Mouse (Mus musculus): ENCODE measurements around the gene Samd4.
"Not testable (repeated sequence)": the region's sequence is repeated elsewhere in the genome, so short reads cannot be mapped to it uniquely, and the experiment has no call there.

Samd4 gene

GRCm38 (mm10) chr14:47075856-47076255, 193.2 kb downstream of the Samd4 start:
- no peak for DNase-seq

GRCm38 (mm10) chr14:47076956-47077575, 194.4 kb downstream of the Samd4 start:
- no peak for DNase-seq

DNA sequence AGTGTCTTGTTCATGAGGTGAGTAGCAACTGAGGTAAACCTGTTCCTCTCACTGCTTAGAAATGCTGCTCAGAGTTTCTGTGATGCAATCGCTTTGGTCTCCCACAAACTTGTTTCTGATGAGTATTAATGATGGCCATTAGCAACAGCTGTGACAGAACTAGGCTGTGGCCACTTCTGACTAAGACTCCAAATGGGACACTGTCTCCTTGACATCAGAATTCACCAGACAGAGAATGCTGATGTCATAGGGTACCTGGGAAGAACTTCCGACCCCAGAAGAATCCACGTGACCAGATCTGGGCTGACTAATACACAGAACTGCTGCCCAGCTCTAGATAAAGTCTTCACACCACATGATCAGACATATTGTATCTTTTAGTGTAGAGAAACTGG, 194.9 kb downstream of the Samd4 start:
- DNase-seq: no peak

DNA sequence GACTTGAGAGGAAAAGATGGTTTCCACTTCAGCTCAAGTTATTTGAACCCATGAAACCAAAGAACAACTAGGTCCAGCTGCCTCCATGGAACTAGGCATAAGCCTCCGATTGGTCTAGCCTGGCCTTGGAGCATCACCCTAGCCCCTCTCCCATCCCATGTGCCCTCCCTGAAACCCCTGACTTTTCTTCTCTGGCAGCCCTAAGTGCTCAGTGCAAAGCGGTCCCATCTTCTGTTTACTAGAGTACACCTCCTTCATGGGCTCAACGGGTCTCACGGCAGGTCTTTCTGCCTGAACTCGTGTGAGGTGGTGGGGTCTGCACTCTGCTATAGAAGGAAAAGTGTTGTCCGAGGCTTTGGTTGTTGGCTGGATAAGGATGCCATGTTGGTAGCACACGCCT, 197.3 kb downstream of the Samd4 start:
- DNase-seq: no peak

GRCm38 (mm10) chr14:47083311-47083710, 200.7 kb downstream of the Samd4 start:
- no peak for DNase-seq

DNA sequence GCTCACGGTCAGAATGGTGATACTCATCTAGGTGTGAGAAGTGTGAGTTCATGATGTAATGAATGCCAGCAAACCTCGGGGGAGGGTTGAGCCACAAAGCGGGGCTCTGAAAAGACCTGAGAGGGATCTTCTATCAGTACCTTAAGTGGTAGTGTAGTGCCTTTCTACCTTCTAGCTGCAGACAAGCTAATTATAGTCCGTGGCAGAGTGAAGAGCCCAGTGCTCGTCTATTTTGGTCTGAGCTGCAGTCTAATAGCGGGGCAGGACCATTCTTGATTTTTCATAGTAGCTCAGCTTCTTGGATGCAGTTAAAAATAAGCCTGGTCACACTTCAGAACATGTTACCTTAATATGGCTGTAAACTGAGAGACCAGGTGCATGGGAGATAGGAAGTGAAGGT, 201.2 kb downstream of the Samd4 start:
- no peak for DNase-seq

GRCm38 (mm10) chr14:47084686-47085085, 202.0 kb downstream of the Samd4 start:
- DNase-seq: no peak

DNA sequence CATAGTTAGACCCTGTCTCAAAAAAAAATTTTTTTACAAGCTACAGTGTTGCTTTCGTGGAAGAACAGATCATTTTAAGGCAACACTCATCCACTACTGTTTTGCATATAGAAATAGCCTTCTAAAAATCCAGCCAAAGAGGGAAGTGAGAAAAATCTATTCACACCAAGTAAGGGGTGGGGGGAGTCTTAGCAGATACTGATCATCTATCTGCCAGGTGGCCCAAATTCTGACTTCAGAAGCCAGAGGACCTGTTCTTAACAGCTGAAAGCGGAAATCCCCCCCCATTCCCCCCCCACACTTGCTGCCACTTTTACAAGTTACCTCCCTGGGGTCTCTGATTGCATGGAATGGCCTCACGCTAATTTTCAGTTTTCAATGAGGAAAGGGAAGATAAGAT, 203.5 kb downstream of the Samd4 start:
- DNase-seq: no peak

DNA sequence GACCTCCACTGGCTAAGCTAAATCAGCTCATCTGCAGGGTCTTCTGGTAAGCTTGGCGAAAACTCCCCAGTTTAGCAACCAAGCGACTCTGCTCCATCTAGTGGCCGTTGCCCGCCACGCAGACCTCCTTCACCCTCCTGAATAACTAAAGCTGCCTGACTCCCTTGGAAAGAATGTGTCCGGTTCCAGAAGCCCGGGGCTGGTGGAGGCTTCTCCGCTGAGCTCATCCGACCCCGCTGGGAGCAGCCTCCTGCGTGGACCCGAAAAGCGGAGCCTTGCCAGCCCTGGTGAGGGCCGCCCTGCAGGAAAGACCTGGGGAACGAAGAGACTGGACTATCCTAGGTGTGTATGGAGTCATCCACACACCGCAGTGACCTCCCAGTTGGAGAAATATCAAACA, 204.1 kb downstream of the Samd4 start:
- peak; percentile 43 to 69 for DNase-seq

DNA sequence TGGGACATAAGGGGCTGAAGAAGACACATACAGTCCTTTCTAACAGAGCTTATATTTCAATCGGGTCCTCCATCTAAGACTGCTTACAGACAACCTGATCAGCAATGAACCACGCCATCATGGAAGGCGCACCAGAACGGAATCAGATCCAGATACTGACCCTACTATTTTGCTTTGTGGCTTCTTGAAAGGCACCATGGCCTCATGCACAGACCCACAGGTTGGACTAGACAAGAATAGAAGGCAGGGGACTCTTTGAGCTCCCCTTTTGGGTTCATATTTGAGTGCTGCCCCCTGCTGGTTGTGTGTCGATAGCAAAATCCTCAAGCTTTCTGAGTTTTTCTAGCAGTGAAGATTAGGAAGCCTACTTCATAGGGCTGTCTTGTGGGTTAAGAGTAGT, 204.5 kb downstream of the Samd4 start:
- DNase-seq: peak; percentile 40 to 75

DNA sequence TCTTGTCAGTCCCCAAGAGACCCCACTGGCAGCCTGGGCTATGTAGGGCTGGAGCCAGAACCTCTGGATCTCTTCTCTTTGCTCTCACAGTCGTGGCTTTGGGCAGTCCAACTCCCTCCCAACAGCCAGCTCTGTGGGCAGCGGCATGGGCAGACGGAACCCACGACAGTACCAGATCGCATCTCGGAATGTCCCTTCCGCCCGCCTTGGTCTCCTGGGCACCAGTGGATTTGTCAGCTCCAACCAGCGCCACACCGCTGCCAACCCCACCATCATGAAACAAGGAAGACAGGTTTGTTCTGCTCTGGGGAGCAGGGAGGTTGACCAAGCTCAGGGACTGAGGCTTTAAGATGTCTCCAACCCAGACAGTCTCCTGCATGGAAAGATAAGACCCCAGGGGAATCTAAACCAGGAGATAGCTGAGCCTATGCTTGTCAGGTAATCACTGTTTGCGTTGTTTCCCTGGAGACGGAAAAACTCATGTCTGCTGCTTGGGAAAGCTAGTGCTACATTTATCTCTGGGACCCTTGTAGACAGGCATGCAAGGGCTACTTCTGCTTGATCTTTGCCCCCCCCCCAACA, 205.1 kb downstream of the Samd4 start:
- no peak for DNase-seq

GRCm38 (mm10) chr14:47088339-47088738, 205.7 kb downstream of the Samd4 start:
- DNase-seq: no peak

- no peak for DNase-seq
Observed at GRCm38 (mm10) chr14:47089153-47089552, 206.5 kb downstream of the Samd4 start.

DNA sequence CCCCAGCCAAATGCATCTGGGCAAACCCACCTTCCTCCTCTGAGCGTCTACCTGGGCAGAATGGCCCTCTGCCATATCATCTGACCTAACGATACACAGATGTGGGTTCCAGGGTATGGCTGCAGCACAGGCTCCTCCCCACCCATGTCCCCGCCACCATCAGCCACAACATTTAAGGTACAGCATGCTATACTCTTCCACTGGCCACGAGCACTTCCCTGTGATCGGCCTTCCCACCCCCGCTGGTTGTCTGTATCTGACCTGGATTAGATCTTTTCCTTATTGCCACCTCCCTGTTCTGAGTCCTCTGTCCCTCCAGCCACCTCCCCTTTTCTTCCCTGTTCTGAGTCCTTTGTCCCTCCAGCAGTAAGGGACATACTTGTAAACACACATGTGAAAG, 209.3 kb downstream of the Samd4 start:
- no peak for DNase-seq

DNA sequence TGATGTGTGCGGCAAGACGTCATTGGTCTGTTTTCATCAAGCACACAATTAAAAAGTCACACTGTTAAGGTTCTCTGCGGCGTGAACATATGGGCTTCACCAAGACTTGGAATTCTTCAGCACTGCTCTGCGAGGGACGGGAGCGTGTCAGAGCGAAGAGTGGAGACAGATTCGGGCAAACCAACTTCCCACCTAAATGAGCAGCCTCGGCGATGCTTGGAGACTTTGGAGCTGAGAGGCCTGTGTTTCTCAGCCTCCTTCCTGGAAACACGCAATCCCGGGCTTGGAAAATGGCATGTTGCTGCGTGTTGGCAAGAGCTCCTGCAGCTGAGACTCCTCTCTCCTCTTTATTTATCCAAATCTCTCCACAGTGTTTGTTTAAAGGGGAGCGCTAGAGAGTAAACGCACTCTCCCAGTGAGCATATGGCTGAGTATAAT, 210.7 kb downstream of the Samd4 start:
- no peak for DNase-seq

GRCm38 (mm10) chr14:47095036-47095435, 212.4 kb downstream of the Samd4 start:
- DNase-seq: no peak

GRCm38 (mm10) chr14:47096357-47096756, 213.7 kb downstream of the Samd4 start:
- DNase-seq: no peak

GRCm38 (mm10) chr14:47104246-47105173, 221.9 kb downstream of the Samd4 start:
- no peak for DNase-seq

GRCm38 (mm10) chr14:47105174-47105557, 222.5 kb downstream of the Samd4 start:
- DNase-seq: no peak

DNA sequence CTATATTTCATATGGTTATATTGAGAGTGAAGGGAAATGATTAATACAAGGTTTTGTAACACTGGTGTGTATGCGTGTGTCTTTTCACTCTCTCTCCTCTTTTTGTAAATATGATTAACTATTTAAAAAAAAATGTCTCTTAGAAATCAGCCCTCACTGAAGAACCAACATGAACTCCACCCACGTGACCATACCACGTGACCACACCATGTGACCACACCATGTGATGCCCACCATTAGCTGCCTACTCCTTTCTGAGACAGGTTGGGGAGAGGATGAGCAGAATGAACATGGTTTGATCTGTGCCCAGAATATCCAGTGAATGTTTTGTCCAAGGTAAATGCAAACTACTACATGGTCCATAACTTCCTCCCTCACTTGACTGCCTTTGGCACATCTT, 223.1 kb downstream of the Samd4 start:
- DNase-seq: no peak

GRCm38 (mm10) chr14:47107461-47107860, 224.8 kb downstream of the Samd4 start:
- no peak for DNase-seq

DNA sequence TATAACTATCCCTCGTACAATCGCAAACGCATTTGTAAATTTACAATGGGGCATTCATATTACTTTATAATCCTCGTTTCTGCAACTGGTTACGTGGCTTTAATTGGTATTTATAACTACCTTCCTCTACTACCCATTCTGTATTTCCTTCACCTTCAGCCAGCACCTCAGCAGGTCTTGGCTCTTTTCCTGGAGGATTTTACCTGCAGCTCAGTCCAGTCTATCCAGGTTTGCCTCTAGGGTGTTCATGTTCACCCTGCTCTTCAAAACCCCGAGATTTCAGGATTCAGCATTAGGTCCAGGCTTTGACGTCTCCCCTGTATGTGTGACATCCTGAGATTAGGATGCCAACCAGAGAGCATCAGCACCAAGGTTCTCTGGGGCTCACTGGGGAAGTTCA, 227.7 kb downstream of the Samd4 start:
- not testable (repeated sequence) for DNase-seq

DNA sequence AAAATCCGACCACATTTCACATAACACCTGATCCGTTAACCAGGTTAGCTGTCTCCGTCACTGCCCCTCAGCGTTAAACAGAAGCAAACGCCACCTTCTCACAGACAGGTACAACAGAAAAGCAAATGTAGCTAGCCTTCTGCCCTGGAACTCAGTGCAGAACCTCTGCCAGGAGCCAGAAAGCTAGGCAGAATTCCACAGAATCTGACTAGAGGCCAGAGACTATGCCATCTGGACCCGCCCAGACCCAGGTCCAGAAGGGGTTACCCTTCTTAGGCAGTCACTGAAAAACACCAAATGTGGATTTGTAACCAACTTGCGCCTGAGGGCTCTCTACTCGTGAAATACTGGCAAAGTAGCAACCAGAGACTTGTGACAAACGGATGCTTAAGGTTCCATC, 228.7 kb downstream of the Samd4 start:
- no peak for DNase-seq

DNA sequence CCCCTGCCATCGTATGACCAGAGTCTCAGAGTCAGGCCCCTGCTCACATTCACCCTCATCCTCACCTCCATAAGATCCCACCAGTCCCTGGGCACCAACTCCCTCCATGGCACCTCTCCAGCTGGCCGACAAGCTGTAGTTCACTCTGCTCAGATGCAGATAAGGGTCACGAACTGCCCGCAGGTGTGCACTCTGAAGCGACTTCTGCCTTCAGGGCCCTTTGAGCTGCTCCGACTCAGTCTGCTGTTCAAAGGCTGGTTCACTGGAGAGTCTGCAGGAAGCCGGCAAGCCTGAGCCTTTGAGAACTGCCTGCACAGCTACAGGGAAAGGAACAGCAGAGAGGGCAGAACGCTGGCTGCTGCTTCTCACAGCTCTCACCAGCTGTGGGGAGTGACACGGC, 232.5 kb downstream of the Samd4 start:
- peak in 1 of 2 experiments; percentile 8 for DNase-seq

Measured in kidney, adult 8-10 months (tissue).